Mouse (Mus musculus) ES-Bruce4 (cell line): ENCODE results near the gene Zkscan4. TPM values are rescaled to one million over a fixed set of nuclear protein-coding genes. Genes with fewer than 3 reads are reported as not detected.

Experiments
- H3K27ac ChIP-seq: 2 replicates; pipeline ENCODE4 v1.5.1; 2012; ENCODE audit warnings: low read length, inconsistent platforms; ENCODE audit not compliant: insufficient read depth
- H3K27me3 ChIP-seq: 2 replicates; pipeline ENCODE4 v1.6.1; 2012; ENCODE audit warnings: mild to moderate bottlenecking, low read length, inconsistent platforms; ENCODE audit not compliant: control insufficient read depth, poor library complexity, insufficient read depth, severe bottlenecking
- H3K36me3 ChIP-seq: 2 replicates; pipeline ENCODE4 v1.6.1; 2012; ENCODE audit warnings: inconsistent platforms, mild to moderate bottlenecking, low read length, moderate library complexity; ENCODE audit not compliant: control insufficient read depth, poor library complexity, insufficient read depth, severe bottlenecking
- H3K4me1 ChIP-seq: one replicate; pipeline ENCODE4 v1.8.1; 2011; ENCODE audit warnings: low read length; ENCODE audit not compliant: control insufficient read depth, insufficient read depth
- H3K4me3 ChIP-seq: 2 replicates; pipeline ENCODE4 v1.5.1; 2011; ENCODE audit warnings: low read depth, mild to moderate bottlenecking, low read length
- H3K9ac ChIP-seq: 2 replicates; pipeline ENCODE4 v1.6.1; 2012; ENCODE audit warnings: low read depth, mild to moderate bottlenecking, inconsistent platforms; ENCODE audit not compliant: poor library complexity, severe bottlenecking
- H3K9me3 ChIP-seq: replicated peaks from 2 replicates; pipeline ENCODE4 v1.6.1; 2012; ENCODE audit warnings: mild to moderate bottlenecking, low read length, inconsistent platforms; ENCODE audit not compliant: control insufficient read depth, poor library complexity, insufficient read depth, severe bottlenecking
- CTCF ChIP-seq: IDR thresholded peaks from one replicate; pipeline ENCODE4 v1.8.1; 2011; ENCODE audit warnings: low read depth, low read length
- EP300 ChIP-seq: IDR thresholded peaks from 2 replicates; pipeline ENCODE4 v1.6.1; 2011; ENCODE audit warnings: low read depth, low read length; ENCODE audit not compliant: insufficient read depth
- POLR2A ChIP-seq: IDR thresholded peaks from one replicate; pipeline ENCODE4 v1.8.1; 2011; ENCODE audit warnings: low read length; ENCODE audit not compliant: insufficient read depth
- polyA plus RNA-seq: library from polyadenylated mRNA; stranded (reverse); fragments of >200 nt; gene quantifications from 2 replicates; pipeline ENCODE4 v1.2.4, GENCODE M21; 2011; ENCODE audit warnings: low read depth; ENCODE audit not compliant: missing spikeins, insufficient read depth, insufficient read length

The Zkscan4 gene
- polyA plus RNA-seq, 1 experiment: 0.58 TPM

DNA sequence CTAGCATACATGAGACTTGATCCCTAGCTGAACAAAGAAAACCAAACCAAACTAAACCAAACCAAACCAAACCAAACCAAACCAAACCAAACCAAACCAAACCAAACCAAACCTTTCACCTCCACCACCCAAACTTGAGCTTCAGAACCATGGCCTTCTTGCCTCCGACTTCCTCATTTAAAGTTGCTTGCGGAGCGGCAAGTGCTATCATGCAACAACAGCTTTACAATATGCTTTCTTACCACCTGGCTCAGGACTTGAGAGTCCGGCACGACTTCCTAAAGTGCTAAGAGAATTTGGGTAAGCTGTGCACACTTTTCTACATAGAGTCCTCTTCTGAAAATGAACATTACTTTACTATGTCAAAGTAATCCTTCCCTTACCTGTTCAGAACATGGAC is 23.6 kb downstream of the Zkscan4 start:
- Histone ChIP-seq H3K4me3 (no peak overlapping the region), H3K27me3 (no peaks in the 10 kb centered on the region), H3K27ac (no peak overlapping the region), H3K9me3 (no peaks in the 10 kb centered on the region), H3K4me1 (no peaks in the 10 kb centered on the region), H3K9ac (no peak overlapping the region), H3K36me3 (no peaks in the 10 kb centered on the region)
- no peak for TF ChIP-seq CTCF
- no peak for TF ChIP-seq EP300
- TF ChIP-seq POLR2A: no peak

DNA sequence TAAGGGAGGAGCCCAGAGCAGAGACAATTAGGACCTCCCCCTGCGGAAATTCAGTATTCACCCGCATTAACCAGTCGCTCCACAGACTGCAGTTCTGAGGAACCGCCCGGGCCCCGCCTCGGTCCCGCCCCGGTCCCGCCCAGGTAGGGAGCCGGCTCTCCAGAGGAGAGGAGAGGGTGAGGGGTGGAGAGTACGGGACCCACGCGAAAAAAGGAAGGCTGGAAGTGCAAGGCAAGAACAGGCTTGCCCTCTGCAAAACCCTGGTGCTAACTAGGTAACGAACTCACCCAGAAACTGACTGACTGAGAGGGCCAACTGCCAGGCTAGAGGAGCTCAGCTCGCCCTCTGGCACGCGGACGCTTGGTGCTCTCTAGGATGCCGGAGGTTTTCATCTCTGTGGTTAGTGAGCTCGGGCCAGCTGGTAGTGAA is 27.5 kb downstream of the Zkscan4 start:
- no peak for TF ChIP-seq POLR2A
- Histone ChIP-seq H3K4me3 (peak overlapping the region; percentile 89), H3K27me3 (no peaks in the 10 kb centered on the region), H3K9ac (peak overlapping the region; percentile 9), H3K9me3 (no peaks in the 10 kb centered on the region), H3K36me3 (no peaks in the 10 kb centered on the region), H3K4me1 (no peaks in the 10 kb centered on the region), H3K27ac (no peak overlapping the region)

DNA sequence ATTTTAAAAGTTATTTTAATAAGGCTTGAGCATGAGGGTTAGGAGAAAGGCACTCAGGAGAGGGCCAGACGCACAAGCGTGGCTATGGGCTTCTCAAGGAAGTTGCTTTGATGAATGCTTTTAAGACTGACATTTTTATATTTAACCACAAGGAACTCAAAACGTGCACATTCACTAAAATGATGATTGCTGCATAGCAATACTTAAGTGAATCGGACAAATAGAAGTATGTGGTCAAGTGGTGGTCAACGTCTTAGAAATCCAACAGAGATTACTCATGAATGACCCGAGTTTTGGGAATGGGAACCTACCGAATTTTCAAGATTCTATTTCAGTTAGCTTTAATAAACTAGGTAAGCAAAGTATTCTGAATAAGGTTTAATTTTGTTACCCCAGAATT is 51.4 kb downstream of the Zkscan4 start:
- Histone ChIP-seq H3K4me3 (peak overlapping the region; percentile 55), H3K27ac (no peak overlapping the region), H3K9me3 (no peaks in the 10 kb centered on the region), H3K9ac (peak overlapping the region; percentile 88), H3K36me3 (peaks cover 4% of the 10 kb centered on the region), H3K4me1 (no peaks in the 10 kb centered on the region), H3K27me3 (no peaks in the 10 kb centered on the region)
- no peak for TF ChIP-seq EP300
- no peak for TF ChIP-seq CTCF
- no peak for TF ChIP-seq POLR2A

DNA sequence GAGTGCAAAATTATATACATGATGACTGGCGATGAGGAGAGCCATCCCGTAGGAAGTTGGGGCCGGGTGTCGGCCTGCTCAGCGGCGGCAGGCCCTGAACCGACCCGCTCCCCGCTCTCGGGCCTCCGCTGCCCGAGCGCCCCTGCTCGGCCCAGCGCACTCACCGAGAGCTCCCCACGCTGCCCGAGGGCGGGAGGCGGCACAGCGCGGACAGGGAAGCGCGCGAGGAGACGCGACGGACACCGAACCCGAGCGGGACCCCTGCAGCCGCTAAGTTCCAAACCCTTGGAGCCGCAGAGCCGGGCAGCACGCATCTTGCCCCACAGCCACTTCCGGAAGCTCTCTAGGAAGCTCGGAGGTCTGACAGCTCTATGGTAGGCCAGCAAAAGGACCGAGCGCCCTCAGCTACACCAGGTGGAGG is 52.1 kb downstream of the Zkscan4 start, which contains the start of gene Zkscan8:
Gene Zkscan8, minus strand, starts transcription at position 340 of the 421 bp plus-strand sequence.
- Histone ChIP-seq H3K9ac (peak within 1 kb of the TSS; percentile 88), H3K4me1 (no peaks in the 10 kb centered on the region), H3K27me3 (no peaks in the 10 kb centered on the region), H3K27ac (no peak within 1 kb of the TSS), H3K4me3 (peak within 1 kb of the TSS; percentile 80), H3K9me3 (no peaks in the 10 kb centered on the region), H3K36me3 (peaks cover 3% of the 10 kb centered on the region; the same call in 1 of the 2 replicates)
- TF ChIP-seq EP300 (no peak), CTCF (no peak), POLR2A (no peak)

Other genes with a start within 250 kb of the Zkscan4 start
- gene Gpx5, start 186.2 kb upstream of the Zkscan4 start, polyA plus RNA-seq: not detected in 2 replicates
- 1.2 and 2.2 TPM in 2 replicates for gene Gpx6, start 166.8 kb upstream of the Zkscan4 start, polyA plus RNA-seq
- not detected in 2 replicates for gene Olfr1367, start 132.0 kb upstream of the Zkscan4 start, polyA plus RNA-seq
- gene Zscan12, start 116.1 kb upstream of the Zkscan4 start, polyA plus RNA-seq: 15.6 and 17.9 TPM in 2 replicates
- 38.5 and 40.1 TPM in 2 replicates for gene Zkscan3, start 76.2 kb upstream of the Zkscan4 start, polyA plus RNA-seq
- 3.4 and 3.6 TPM in 2 replicates for gene Pgbd1, start 37.8 kb upstream of the Zkscan4 start, polyA plus RNA-seq
- 39.0 and 42.6 TPM in 2 replicates for gene Zscan26, start 25.2 kb upstream of the Zkscan4 start, polyA plus RNA-seq
- 0.55 TPM in 1 of 2 replicates, not detected in the other for gene Nkapl, start 10.4 kb upstream of the Zkscan4 start, polyA plus RNA-seq
- gene Gm10065, start 534 bp downstream of the Zkscan4 start, polyA plus RNA-seq: not detected in 2 replicates
- gene AK157302, start 16.3 kb downstream of the Zkscan4 start, polyA plus RNA-seq: 0.52 TPM in 1 of 2 replicates, not detected in the other
- 3.2 and 7.4 TPM in 2 replicates for gene Gm11273, start 22.5 kb downstream of the Zkscan4 start, polyA plus RNA-seq
- gene Zkscan8, start 52.2 kb downstream of the Zkscan4 start, polyA plus RNA-seq: 15.2 and 16.1 TPM in 2 replicates
- not detected in 2 replicates for gene Olfr1366, start 63.9 kb downstream of the Zkscan4 start, polyA plus RNA-seq
- 0.15 and 0.23 TPM in 2 replicates for gene Olfr1535, start 81.0 kb downstream of the Zkscan4 start, polyA plus RNA-seq
- not detected in 2 replicates for gene Olfr1364, start 102.9 kb downstream of the Zkscan4 start, polyA plus RNA-seq
- gene Olfr1362, start 135.1 kb downstream of the Zkscan4 start, polyA plus RNA-seq: not detected in 2 replicates
- gene Olfr11, start 163.6 kb downstream of the Zkscan4 start, polyA plus RNA-seq: not detected in 2 replicates
- not detected in 2 replicates for gene Olfr1361, start 184.5 kb downstream of the Zkscan4 start, polyA plus RNA-seq
- not detected in 2 replicates for gene Olfr1360, start 198.5 kb downstream of the Zkscan4 start, polyA plus RNA-seq
- gene Olfr1359, start 219.2 kb downstream of the Zkscan4 start, polyA plus RNA-seq: not detected in 2 replicates
- 25.5 and 27.2 TPM in 2 replicates for gene Hist1h2bl, start 237.2 kb downstream of the Zkscan4 start, polyA plus RNA-seq
- gene Hist1h2ai, start 237.5 kb downstream of the Zkscan4 start, polyA plus RNA-seq: 3.6 TPM in 1 of 2 replicates, not detected in the other
- gene Hist1h3h, start 238.8 kb downstream of the Zkscan4 start, polyA plus RNA-seq: 25.3 and 31.8 TPM in 2 replicates
- gene Hist1h2bm, start 243.1 kb downstream of the Zkscan4 start, polyA plus RNA-seq: 14.2 and 21.7 TPM in 2 replicates